Mouse (Mus musculus) forebrain, postnatal 0 days (tissue): ENCODE measurements at regions not wholly inside any gene's neighbourhood (a gene's known extent, or its start where the extent isn't known, plus 50 kb on each side); places are given as distances from the start of the nearest gene placed in this dataset.

Experiments used
- ATAC-seq: fragments of 200-750 bp; cut with Nextera tagmentation; 2 replicates; pipeline ENCODE4 v1.8.0; 2017; ENCODE audit warnings: mild to moderate bottlenecking, moderate library complexity
- DNase-seq: peaks from one replicate; pipeline ENCODE4 v3.0.0-alpha.2; 2015
- H3K27ac ChIP-seq: fragments of 300-500 bp; sonication (generic); 2 replicates; pipeline ENCODE4 v1.5.1; 2014; ENCODE audit warnings: low read depth, mild to moderate bottlenecking, antibody characterized with exemption, low read length, moderate library complexity, mixed read lengths
- H3K27me3 ChIP-seq: fragments of 300-500 bp; sonication (generic); 2 replicates; pipeline ENCODE4 v1.6.1; 2014; ENCODE audit warnings: mild to moderate bottlenecking, low read length, mixed read lengths; ENCODE audit not compliant: insufficient read depth
- H3K36me3 ChIP-seq: fragments of 300-500 bp; sonication (generic); 2 replicates; pipeline ENCODE4 v1.6.1; 2014; ENCODE audit warnings: mild to moderate bottlenecking, moderate library complexity; ENCODE audit not compliant: insufficient read depth
- H3K4me1 ChIP-seq: fragments of 300-500 bp; sonication (generic); 2 replicates; pipeline ENCODE4 v1.6.1; 2014; ENCODE audit warnings: antibody characterized with exemption; ENCODE audit not compliant: insufficient read depth
- H3K4me2 ChIP-seq: fragments of 300-500 bp; sonication (generic); 2 replicates; pipeline ENCODE4 v1.6.1; 2014; ENCODE audit warnings: low read depth, mild to moderate bottlenecking, moderate library complexity
- H3K4me3 ChIP-seq: fragments of 300-500 bp; sonication (generic); 2 replicates; pipeline ENCODE4 v1.5.1; 2014; ENCODE audit warnings: low read depth, low read length, mixed read lengths
- H3K9ac ChIP-seq: fragments of 300-500 bp; sonication (generic); 2 replicates; pipeline ENCODE4 v1.6.1; 2014; ENCODE audit warnings: mild to moderate bottlenecking
- H3K9me3 ChIP-seq: fragments of 300-500 bp; sonication (generic); 2 replicates; pipeline ENCODE4 v1.6.1; 2016; ENCODE audit warnings: low read length
- CTCF ChIP-seq: sonication (generic); IDR thresholded peaks from 2 replicates; pipeline ENCODE4 v1.5.1; 2016; ENCODE audit warnings: antibody characterized with exemption, control low read depth, low read depth
- WGBS: fragments of 180-500 bp; shearing (Covaris S2); extraction: QIAGEN DNeasy Blood & Tissue Kit; methylation state at CpG from one replicate; pipeline ENCODE4 v1.1.7; 2014; 5-methylcytosine and 5-hydroxymethylcytosine counted together

- no peak overlapping the region for H3K27ac ChIP-seq
- no peak overlapping the region for H3K9ac ChIP-seq
- no peaks in the 10 kb centered on the region for H3K4me1 ChIP-seq
- no peak for DNase-seq
- ATAC-seq: no peak
- 55% methylated on average over 3 of the region's 3 CpGs for WGBS
- H3K4me3 ChIP-seq: no peak overlapping the region
- no peak overlapping the region for H3K4me2 ChIP-seq
- no peak for TF ChIP-seq CTCF
- no peaks in the 10 kb centered on the region for H3K27me3 ChIP-seq
- H3K9me3 ChIP-seq: no peaks in the 10 kb centered on the region
- no peaks in the 10 kb centered on the region for H3K36me3 ChIP-seq
Measured at GRCm38 (mm10) chr10:51869409-51869808, 152.9 kb upstream of the Vgll2 start.

GRCm38 (mm10) chr10:51911066-51911691, 111.1 kb upstream of the Vgll2 start:
- peak; percentile 32; the same call in 1 of the 2 replicates for ATAC-seq
- H3K4me1 ChIP-seq: 0 out of 2 replicates have a peak, but pooled peaks cover 3% of the 10 kb centered on the region
- H3K27me3 ChIP-seq: no peaks in the 10 kb centered on the region
- no peak for TF ChIP-seq CTCF
- H3K4me3 ChIP-seq: no peak overlapping the region
- H3K36me3 ChIP-seq: no peaks in the 10 kb centered on the region
- no peak overlapping the region for H3K27ac ChIP-seq
- 13% methylated on average over 10 of the region's 10 CpGs for WGBS
- no peak for DNase-seq
- H3K9me3 ChIP-seq: no peaks in the 10 kb centered on the region
- no peak overlapping the region for H3K9ac ChIP-seq
- H3K4me2 ChIP-seq: no peak overlapping the region

GRCm38 (mm10) chr10:51912096-51912495, 110.2 kb upstream of the Vgll2 start:
- no peak for DNase-seq
- Histone ChIP-seq H3K4me3 (no peak overlapping the region), H3K9ac (no peak overlapping the region), H3K4me2 (no peak overlapping the region), H3K4me1 (0 out of 2 replicates have a peak, but pooled peaks cover 3% of the 10 kb centered on the region), H3K9me3 (no peaks in the 10 kb centered on the region), H3K27me3 (no peaks in the 10 kb centered on the region), H3K36me3 (no peaks in the 10 kb centered on the region), H3K27ac (no peak overlapping the region)
- ATAC-seq: no peak
- no peak for TF ChIP-seq CTCF
- WGBS: 48% methylated on average over 1 of the region's 1 CpGs

GRCm38 (mm10) chr10:51926644-51927043, 95.7 kb upstream of the Vgll2 start:
- no peaks in the 10 kb centered on the region for H3K36me3 ChIP-seq
- H3K27me3 ChIP-seq: no peaks in the 10 kb centered on the region
- ATAC-seq: no peak
- H3K4me2 ChIP-seq: no peak overlapping the region
- no peak overlapping the region for H3K27ac ChIP-seq
- H3K9ac ChIP-seq: no peak overlapping the region
- 89% methylated on average over 2 of the region's 2 CpGs for WGBS
- no peak overlapping the region for H3K4me3 ChIP-seq
- no peak for DNase-seq
- TF ChIP-seq CTCF: no peak
- no peaks in the 10 kb centered on the region for H3K9me3 ChIP-seq
- no peaks in the 10 kb centered on the region for H3K4me1 ChIP-seq

- H3K4me3 ChIP-seq: no peak overlapping the region
- H3K9ac ChIP-seq: no peak overlapping the region
- no peaks in the 10 kb centered on the region for H3K27me3 ChIP-seq
- no peaks in the 10 kb centered on the region for H3K9me3 ChIP-seq
- DNase-seq: no peak
- WGBS: 83% methylated on average over 6 of the region's 6 CpGs
- no peak overlapping the region for H3K27ac ChIP-seq
- no peak for TF ChIP-seq CTCF
- H3K36me3 ChIP-seq: no peaks in the 10 kb centered on the region
- H3K4me2 ChIP-seq: no peak overlapping the region
- no peaks in the 10 kb centered on the region for H3K4me1 ChIP-seq
- ATAC-seq: no peak
Measured at GRCm38 (mm10) chr10:51929341-51929740, 93.0 kb upstream of the Vgll2 start.

- 35% methylated on average over 2 of the region's 2 CpGs for WGBS
- H3K36me3 ChIP-seq: no peaks in the 10 kb centered on the region
- no peak for TF ChIP-seq CTCF
- no peaks in the 10 kb centered on the region for H3K9me3 ChIP-seq
- H3K27me3 ChIP-seq: no peaks in the 10 kb centered on the region
- no peak overlapping the region for H3K9ac ChIP-seq
- H3K4me2 ChIP-seq: no peak overlapping the region
- no peaks in the 10 kb centered on the region for H3K4me1 ChIP-seq
- DNase-seq: peak; percentile 4
- no peak overlapping the region for H3K4me3 ChIP-seq
- no peak overlapping the region for H3K27ac ChIP-seq
- peak; percentile 82 for ATAC-seq
Measured at GRCm38 (mm10) chr10:51930266-51930665, 92.0 kb upstream of the Vgll2 start.

GRCm38 (mm10) chr10:51930696-51931095, 91.6 kb upstream of the Vgll2 start:
- ATAC-seq (peak; percentile 32), DNase-seq (peak; percentile 23)
- Histone ChIP-seq H3K4me3 (no peak overlapping the region), H3K4me2 (no peak overlapping the region), H3K27me3 (no peaks in the 10 kb centered on the region), H3K9me3 (no peaks in the 10 kb centered on the region), H3K9ac (no peak overlapping the region), H3K36me3 (no peaks in the 10 kb centered on the region), H3K27ac (no peak overlapping the region), H3K4me1 (no peaks in the 10 kb centered on the region)
- no peak for TF ChIP-seq CTCF
- 29% methylated on average over 1 of the region's 1 CpGs for WGBS

GRCm38 (mm10) chr10:51935482-51935881, 86.8 kb upstream of the Vgll2 start:
- 85% methylated on average over 3 of the region's 3 CpGs for WGBS
- ATAC-seq: no peak

More at GRCm38 (mm10) chr10:51935482-51935881, 86.8 kb upstream of the Vgll2 start:
- no peak overlapping the region for H3K4me2 ChIP-seq
- no peak for DNase-seq
- no peaks in the 10 kb centered on the region for H3K4me1 ChIP-seq
- no peak overlapping the region for H3K27ac ChIP-seq
- no peak overlapping the region for H3K9ac ChIP-seq
- H3K36me3 ChIP-seq: no peaks in the 10 kb centered on the region
- H3K9me3 ChIP-seq: no peaks in the 10 kb centered on the region
- no peaks in the 10 kb centered on the region for H3K27me3 ChIP-seq
- no peak overlapping the region for H3K4me3 ChIP-seq
- TF ChIP-seq CTCF: no peak
